Mouse (Mus musculus) brain, embryonic 14.5 days (tissue): ENCODE measurements around the gene Pld1.

Source experiments
- CTCF ChIP-seq: fragments of 200-500 bp; IDR thresholded peaks from 2 replicates; pipeline ENCODE4 v1.5.1; 2012; ENCODE audit warnings: inconsistent platforms, mild to moderate bottlenecking, moderate library complexity, borderline replicate concordance; ENCODE audit not compliant: insufficient read depth, insufficient read length; ENCODE audit errors: extremely low read depth
- POLR2A ChIP-seq: fragments of 200-500 bp; IDR thresholded peaks from 2 replicates; pipeline ENCODE4 v1.6.1; 2012; ENCODE audit warnings: mild to moderate bottlenecking, inconsistent platforms, borderline replicate concordance; ENCODE audit not compliant: poor library complexity, insufficient read depth, insufficient read length, severe bottlenecking; ENCODE audit errors: extremely low read depth

- TF ChIP-seq POLR2A, result no peak
- no peak for TF ChIP-seq CTCF
Measured at GRCm38 (mm10) chr3:28013441-28013840, 74.9 kb downstream of the Pld1 start.
